32 mouse cellular contexts compared by ENCODE assay signal in genomic region chr8:125842158-125842557, GRCm38 (mm10). TPM values are rescaled to one million over a fixed set of nuclear protein-coding genes. Genes with fewer than 3 reads are reported as not detected.
DNase-seq lines count a peak whose midpoint lies in the region; ATAC-seq lines count a peak whose summit lies in the region.
"Had no signal": no experiment of that assay in that cellular context is flagged by ENCODE, and none has a peak within 500 bp of the region (broad histone marks: within the 10 kb centered on the region; RNA-seq: fewer than 3 reads in every experiment).

No protein-coding gene starts in this region.

- H3K36me3 ChIP-seq in hindbrain, embryonic 10.5 days: no peaks in the 10 kb centered on the region
- peaks cover 2% of the 10 kb centered on the region; the same call in 1 of the 2 replicates for H3K36me3 ChIP-seq in hindbrain, embryonic 16.5 days (ENCODE audit: control insufficient read depth, insufficient read depth, low read length)
- H3K36me3 ChIP-seq in liver, embryonic 13.5 days: no peaks in the 10 kb centered on the region
- H3K36me3 ChIP-seq: embryonic facial prominence, embryonic 10.5 days; embryonic facial prominence, embryonic 15.5 days; forebrain, embryonic 12.5 days; heart, embryonic 15.5 days; lung, embryonic 15.5 days had no signal

- no peak overlapping the region for H3K9ac ChIP-seq in hindbrain, embryonic 16.5 days (ENCODE audit: low read depth, low read length)
- no peak overlapping the region for H3K9ac ChIP-seq in liver, embryonic 13.5 days
- H3K9ac ChIP-seq: embryonic facial prominence, embryonic 15.5 days; forebrain, embryonic 12.5 days; forebrain, postnatal 0 days; heart, embryonic 15.5 days; hindbrain, embryonic 15.5 days; lung, embryonic 15.5 days had no signal

- 0 out of 2 replicates have a peak overlapping the region, but pooled peaks have one; percentile 5 for H3K27ac ChIP-seq in hindbrain, embryonic 10.5 days
- no peak overlapping the region for H3K27ac ChIP-seq in hindbrain, embryonic 16.5 days (ENCODE audit: low read depth, low read length)
- H3K27ac ChIP-seq in liver, embryonic 13.5 days: no peak overlapping the region
- H3K27ac ChIP-seq: embryonic facial prominence, embryonic 10.5 days; embryonic facial prominence, embryonic 15.5 days; forebrain, embryonic 12.5 days; heart, embryonic 15.5 days; hindbrain, embryonic 15.5 days; kidney, postnatal 0 days; lung, embryonic 15.5 days; stomach, postnatal 0 days had no signal

- no peaks in the 10 kb centered on the region for H3K9me3 ChIP-seq in hindbrain, embryonic 10.5 days
- H3K9me3 ChIP-seq in hindbrain, embryonic 16.5 days (ENCODE audit: control insufficient read depth, low read length): no peaks in the 10 kb centered on the region
- H3K9me3 ChIP-seq in liver, embryonic 13.5 days (replicated peaks): no peaks in the 10 kb centered on the region
- H3K9me3 ChIP-seq: embryonic facial prominence, embryonic 10.5 days; embryonic facial prominence, embryonic 15.5 days; forebrain, embryonic 12.5 days; heart, embryonic 15.5 days; hindbrain, embryonic 15.5 days; lung, embryonic 15.5 days had no signal

- H3K27me3 ChIP-seq in hindbrain, embryonic 10.5 days (ENCODE audit: insufficient read depth, poor library complexity, severe bottlenecking): no peaks in the 10 kb centered on the region; the same call in 1 of the 2 replicates
- H3K27me3 ChIP-seq in hindbrain, embryonic 16.5 days (replicated peaks; ENCODE audit: control insufficient read depth, insufficient read depth, low read length): no peaks in the 10 kb centered on the region; the same call in 1 of the 2 replicates
- H3K27me3 ChIP-seq in liver, embryonic 13.5 days: no peaks in the 10 kb centered on the region
- H3K27me3 ChIP-seq: embryonic facial prominence, embryonic 15.5 days; forebrain, embryonic 12.5 days; heart, embryonic 15.5 days; lung, embryonic 15.5 days had no signal

- DNase-seq in hindbrain, embryonic 10.5 days (ENCODE audit: low spot score): no peak
- DNase-seq in lung, postnatal 10 days: peak; percentile 8
- no peak for DNase-seq in lung, postnatal 36 days
- DNase-seq in liver, embryonic 13.5 days: no peak
- no peak for DNase-seq in thymus, postnatal 14 days
- no peak for DNase-seq in kidney, postnatal 14 days
- DNase-seq: adrenal gland, postnatal 36 days; cerebellum, adult 18-20 months; cerebellum, postnatal 10 days; forebrain, postnatal 0 days; heart, postnatal 36 days; kidney, adult 2 months; layer of hippocampus, postnatal 36 days; left cerebral cortex, postnatal 4 days; lung, postnatal 4 days; right cerebral cortex, adult 18-20 months; spleen, adult 18-20 months; thymus, adult 18-20 months; thymus, postnatal 4 days had no signal

- no peak overlapping the region for H3K4me3 ChIP-seq in hindbrain, embryonic 10.5 days
- H3K4me3 ChIP-seq in hindbrain, embryonic 16.5 days (ENCODE audit: low read length): no peak overlapping the region
- H3K4me3 ChIP-seq in liver, embryonic 13.5 days (replicated peaks): no peak overlapping the region
- H3K4me3 ChIP-seq: embryonic facial prominence, embryonic 10.5 days; embryonic facial prominence, embryonic 15.5 days; forebrain, embryonic 12.5 days; heart, embryonic 15.5 days; hindbrain, embryonic 15.5 days; lung, embryonic 15.5 days had no signal

- no peak overlapping the region for H3K4me2 ChIP-seq in hindbrain, embryonic 16.5 days (ENCODE audit: low read length)
- H3K4me2 ChIP-seq in liver, embryonic 13.5 days: no peak overlapping the region
- H3K4me2 ChIP-seq: embryonic facial prominence, embryonic 15.5 days; forebrain, embryonic 12.5 days; heart, embryonic 15.5 days; hindbrain, embryonic 15.5 days; lung, embryonic 15.5 days had no signal

- peaks cover 23% of the 10 kb centered on the region for H3K4me1 ChIP-seq in hindbrain, embryonic 10.5 days (replicated peaks)
- H3K4me1 ChIP-seq in hindbrain, embryonic 16.5 days (ENCODE audit: control insufficient read depth, insufficient read depth, low read depth, low read length): peaks cover 2% of the 10 kb centered on the region; the same call in 1 of the 2 replicates
- H3K4me1 ChIP-seq in liver, embryonic 13.5 days (replicated peaks): peaks cover 15% of the 10 kb centered on the region; the same call in 1 of the 2 replicates

- 58% methylated on average over 7 of the region's 7 CpGs for WGBS in hindbrain, embryonic 10.5 days
- 55% methylated on average over 7 of the region's 7 CpGs for WGBS in hindbrain, embryonic 16.5 days
- WGBS in liver, embryonic 13.5 days (ENCODE audit: insufficient replicate concordance): 38% methylated on average over 7 of the region's 7 CpGs

- no peak for ATAC-seq in hindbrain, embryonic 16.5 days
- ATAC-seq in liver, embryonic 13.5 days (ENCODE audit: low read depth): peak; percentile 34; the same call in 1 of the 2 replicates
- ATAC-seq in megakaryocyte progenitor cell, adult 5-6 weeks (replicated peaks; ENCODE audit: poor library complexity): 0 out of 2 replicates have a peak, but pooled peaks have one; percentile 17
- ATAC-seq: CD4-positive, CD25-positive, alpha-beta regulatory T cell, adult 4 months; forebrain, postnatal 0 days had no signal

RNA-seq across cellular contexts. Expression of gene Pcnx2, which starts 56.0 kb away (rescaled TPM):
- 0.39 and 0.52 TPM in 2 replicates for polyA plus RNA-seq in hindbrain, embryonic 10.5 days (2016; fragmentation: Nextera tagmentation; extraction: Ambion mirVana)
- polyA plus RNA-seq in hindbrain, embryonic 16.5 days (2015; fragmentation: Nextera tagmentation; extraction: Ambion mirVana): 4.1 and 5.9 TPM in 2 replicates
- 0.19 and 0.27 TPM in 2 replicates for polyA plus RNA-seq in liver, embryonic 13.5 days (2015; fragmentation: Nextera tagmentation; extraction: Ambion mirVana)
- total RNA-seq in megakaryocyte progenitor cell, adult 5-6 weeks (2015): not detected in 2 replicates
- total RNA-seq in megakaryocyte progenitor cell, adult 5-6 weeks (2017): 0.03 TPM in 1 of 2 replicates, not detected in the other
- total RNA-seq: common myeloid progenitor, adult 5-6 weeks; neutrophil, adult 5-6 weeks had no signal
